Mouse (Mus musculus): Measurements from ENCODE around the gene Crlf3. TPM values are rescaled to one million over a fixed set of nuclear protein-coding genes. Genes with fewer than 3 reads are reported as not detected.

The Crlf3 gene
- polyA plus RNA-seq (2015; fragmentation: Nextera tagmentation; extraction: Ambion mirVana) = 44.2 and 44.4 TPM in 2 replicates

GRCm38 (mm10) chr11:80080826-80081728 lies at the start of gene Crlf3:
Gene Crlf3, minus strand, starts transcription at chr11:80080991.
- Histone ChIP-seq H3K36me3 (no peaks in the 10 kb centered on the region), H3K27ac (peak within 1 kb of the TSS; percentile 96), H3K4me3 (peak within 1 kb of the TSS; percentile 97), H3K9ac (peak within 1 kb of the TSS; percentile 95), H3K27me3 (no peaks in the 10 kb centered on the region), H3K4me1 (peaks cover 16% of the 10 kb centered on the region), H3K9me3 (no peaks in the 10 kb centered on the region), H3K4me2 (peak within 1 kb of the TSS; percentile 61)
- ATAC-seq (ENCODE audit: insufficient number of reproducible peaks, low FRiP score, low TSS enrichment, low read depth) = peak; percentile 93
- WGBS = 4% methylated on average over 55 of the region's 55 CpGs

DNA sequence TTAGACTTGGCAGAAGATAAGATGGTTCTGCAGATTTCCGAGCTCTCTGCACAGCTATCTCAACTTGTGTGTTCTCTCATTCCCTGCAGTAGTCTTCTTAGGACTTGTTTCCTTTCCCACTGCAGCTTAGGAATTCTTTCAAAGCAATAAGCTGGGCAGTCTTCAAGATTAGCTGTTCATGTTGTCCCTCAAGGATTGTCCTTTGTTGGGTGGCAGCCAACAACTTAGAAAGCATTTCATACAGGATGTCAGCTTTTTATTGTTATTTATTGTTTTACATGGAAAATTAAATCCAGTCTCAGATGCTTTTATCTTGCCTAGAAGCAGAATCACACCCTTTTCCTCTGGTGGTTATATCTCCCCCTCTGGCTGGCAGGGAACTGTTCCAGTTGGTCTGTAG lies 35.6 kb upstream of the Crlf3 start:
- ATAC-seq (ENCODE audit: insufficient number of reproducible peaks, low FRiP score, low TSS enrichment, low read depth) = no peak
- 66% methylated on average over 1 of the region's 1 CpGs for WGBS

DNA sequence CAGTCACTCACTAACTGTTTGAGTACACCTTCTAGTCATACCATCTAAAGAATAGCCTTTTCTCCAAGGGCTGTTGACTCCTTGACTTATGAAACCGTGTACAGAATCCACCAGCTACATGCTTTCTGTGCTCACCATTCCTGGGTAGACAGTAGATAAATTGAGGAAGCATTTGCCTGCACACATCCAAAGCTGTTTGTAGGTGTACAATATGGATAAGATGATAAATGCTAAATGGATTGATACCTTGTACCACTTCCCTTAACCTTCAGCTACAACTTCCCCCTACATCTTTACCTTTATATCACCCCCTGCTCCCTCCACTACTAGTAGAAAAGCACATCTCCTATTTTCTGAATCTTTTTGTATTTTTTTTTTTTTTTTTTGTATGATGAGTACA lies 23.6 kb upstream of the Crlf3 start:
- H3K36me3 ChIP-seq = peaks cover 32% of the 10 kb centered on the region
- WGBS = 89% methylated on average over 1 of the region's 1 CpGs
- ATAC-seq (ENCODE audit: insufficient number of reproducible peaks, low FRiP score, low TSS enrichment, low read depth) = no peak

More for the DNA sequence above, 35.6 kb upstream of the Crlf3 start:
- no peak overlapping the region for H3K9ac ChIP-seq
- peaks cover 55% of the 10 kb centered on the region for H3K36me3 ChIP-seq
- no peaks in the 10 kb centered on the region for H3K4me1 ChIP-seq
- H3K27me3 ChIP-seq = no peaks in the 10 kb centered on the region
- no peak overlapping the region for H3K27ac ChIP-seq
- H3K9me3 ChIP-seq = no peaks in the 10 kb centered on the region
- no peak overlapping the region for H3K4me2 ChIP-seq
- H3K4me3 ChIP-seq = no peak overlapping the region

DNA sequence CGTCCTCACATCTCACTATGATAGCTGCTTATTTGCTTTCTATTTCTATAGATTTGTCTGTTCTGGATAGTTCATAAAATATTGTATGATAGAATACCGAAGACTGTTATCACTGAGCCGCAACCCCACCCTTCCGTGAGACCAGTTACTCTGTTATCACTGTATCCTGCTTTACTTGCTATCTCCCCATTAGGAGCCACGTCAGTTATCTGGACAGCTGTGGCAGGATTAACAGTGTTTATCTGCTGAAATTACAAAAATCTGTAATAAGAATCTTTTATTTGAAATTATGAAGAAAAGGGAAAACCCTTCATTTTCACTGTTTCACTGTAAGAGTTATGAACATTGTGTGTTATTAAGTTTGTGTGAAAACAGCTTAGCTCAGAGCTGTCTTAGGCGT lies 20.5 kb upstream of the Crlf3 start:
- Histone ChIP-seq H3K9me3 (no peaks in the 10 kb centered on the region), H3K4me2 (no peak overlapping the region), H3K36me3 (peaks cover 30% of the 10 kb centered on the region), H3K27me3 (no peaks in the 10 kb centered on the region), H3K4me3 (no peak overlapping the region), H3K4me1 (no peaks in the 10 kb centered on the region), H3K9ac (no peak overlapping the region), H3K27ac (no peak overlapping the region)
- WGBS = 93% methylated on average over 6 of the region's 6 CpGs
- ATAC-seq (ENCODE audit: insufficient number of reproducible peaks, low FRiP score, low TSS enrichment, low read depth) = no peak

More for the DNA sequence above, 23.6 kb upstream of the Crlf3 start:
- Histone ChIP-seq H3K9ac (no peak overlapping the region), H3K9me3 (no peaks in the 10 kb centered on the region), H3K4me2 (no peak overlapping the region), H3K4me1 (no peaks in the 10 kb centered on the region), H3K27me3 (no peaks in the 10 kb centered on the region), H3K4me3 (no peak overlapping the region), H3K27ac (no peak overlapping the region)

DNA sequence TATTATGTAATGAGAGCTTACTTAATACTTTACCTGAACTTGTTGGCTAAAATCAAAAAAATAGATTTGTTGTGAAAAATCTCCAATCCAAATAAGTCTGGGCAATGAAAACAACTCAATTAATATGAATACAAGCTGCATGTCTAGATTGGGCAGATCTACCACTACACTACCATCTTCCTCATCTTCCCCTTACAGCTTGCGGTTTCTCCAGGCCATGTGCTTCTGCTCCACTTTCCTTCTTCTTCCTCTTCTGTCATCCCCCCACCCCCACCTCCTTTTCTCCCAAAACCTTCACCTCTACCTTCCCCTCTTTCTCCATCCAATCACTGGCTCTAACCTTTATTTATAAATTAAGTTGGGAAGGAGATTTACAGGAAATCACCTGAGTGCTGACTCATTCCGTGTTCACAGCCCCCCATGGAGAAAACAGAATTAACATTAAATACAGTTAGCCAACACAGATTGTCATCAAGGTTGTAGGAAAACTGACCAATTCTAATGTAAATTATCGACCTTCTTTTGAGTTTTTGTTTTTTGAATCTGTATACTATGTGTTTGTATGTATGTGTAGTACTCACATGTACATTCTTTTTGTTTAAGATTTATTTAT lies 17.8 kb upstream of the Crlf3 start:
- 91% methylated on average over 3 of the region's 3 CpGs for WGBS
- no peak overlapping the region for H3K4me3 ChIP-seq
- no peak overlapping the region for H3K9ac ChIP-seq
- no peak for ATAC-seq (ENCODE audit: insufficient number of reproducible peaks, low FRiP score, low TSS enrichment, low read depth)
- H3K4me2 ChIP-seq = no peak overlapping the region
- H3K36me3 ChIP-seq = peaks cover 24% of the 10 kb centered on the region
- no peaks in the 10 kb centered on the region for H3K9me3 ChIP-seq
- no peaks in the 10 kb centered on the region for H3K27me3 ChIP-seq
- H3K27ac ChIP-seq = no peak overlapping the region
- H3K4me1 ChIP-seq = no peaks in the 10 kb centered on the region

GRCm38 (mm10) chr11:80090555-80091164 lies 9.9 kb upstream of the Crlf3 start:
- no peaks in the 10 kb centered on the region for H3K27me3 ChIP-seq
- no peaks in the 10 kb centered on the region for H3K4me1 ChIP-seq
- H3K4me3 ChIP-seq = peak overlapping the region; percentile 93
- peak overlapping the region; percentile 77 for H3K4me2 ChIP-seq
- H3K9me3 ChIP-seq = no peaks in the 10 kb centered on the region
- 57% methylated on average over 3 of the region's 3 CpGs for WGBS
- ATAC-seq (ENCODE audit: insufficient number of reproducible peaks, low FRiP score, low TSS enrichment, low read depth) = no peak
- H3K36me3 ChIP-seq = no peaks in the 10 kb centered on the region
- H3K9ac ChIP-seq = no peak overlapping the region
- no peak overlapping the region for H3K27ac ChIP-seq

GRCm38 (mm10) chr11:80089817-80090214 lies 9.0 kb upstream of the Crlf3 start:
- Histone ChIP-seq H3K36me3 (no peaks in the 10 kb centered on the region), H3K9ac (peak overlapping the region; percentile 97), H3K4me3 (peak overlapping the region; percentile 93), H3K27me3 (no peaks in the 10 kb centered on the region), H3K4me2 (peak overlapping the region; percentile 77), H3K9me3 (no peaks in the 10 kb centered on the region), H3K4me1 (no peaks in the 10 kb centered on the region), H3K27ac (peak overlapping the region; percentile 67)
- no peak for ATAC-seq (ENCODE audit: insufficient number of reproducible peaks, low FRiP score, low TSS enrichment, low read depth)
- WGBS = under 1% methylated on average over 14 of the region's 14 CpGs

GRCm38 (mm10) chr11:80088917-80089816 lies 8.4 kb upstream of the Crlf3 start, which contains the start of gene Atad5:
Gene Atad5, plus strand, starts transcription at chr11:80089400.
- H3K4me1 ChIP-seq = no peaks in the 10 kb centered on the region
- WGBS = 6% methylated on average over 57 of the region's 57 CpGs
- H3K36me3 ChIP-seq = no peaks in the 10 kb centered on the region
- no peaks in the 10 kb centered on the region for H3K9me3 ChIP-seq
- H3K27me3 ChIP-seq = no peaks in the 10 kb centered on the region
- ATAC-seq (ENCODE audit: insufficient number of reproducible peaks, low FRiP score, low TSS enrichment, low read depth) = 0 out of 2 replicates have a peak, but pooled peaks have one; percentile 58
- H3K4me3 ChIP-seq = peak within 1 kb of the TSS; percentile 93
- peak within 1 kb of the TSS; percentile 67 for H3K27ac ChIP-seq
- H3K9ac ChIP-seq = peak within 1 kb of the TSS; percentile 97
- H3K4me2 ChIP-seq = peak within 1 kb of the TSS; percentile 77

- Histone ChIP-seq H3K36me3 (no peaks in the 10 kb centered on the region), H3K9me3 (no peaks in the 10 kb centered on the region), H3K4me2 (no peak overlapping the region), H3K27ac (no peak overlapping the region), H3K4me1 (no peaks in the 10 kb centered on the region), H3K9ac (no peak overlapping the region), H3K4me3 (no peak overlapping the region), H3K27me3 (no peaks in the 10 kb centered on the region)
- 17% methylated on average over 5 of the region's 5 CpGs for WGBS
- ATAC-seq (ENCODE audit: insufficient number of reproducible peaks, low FRiP score, low TSS enrichment, low read depth) = 0 out of 2 replicates have a peak, but pooled peaks have one; percentile 67
Measured at GRCm38 (mm10) chr11:80086844-80087243, 6.1 kb upstream of the Crlf3 start.

DNA sequence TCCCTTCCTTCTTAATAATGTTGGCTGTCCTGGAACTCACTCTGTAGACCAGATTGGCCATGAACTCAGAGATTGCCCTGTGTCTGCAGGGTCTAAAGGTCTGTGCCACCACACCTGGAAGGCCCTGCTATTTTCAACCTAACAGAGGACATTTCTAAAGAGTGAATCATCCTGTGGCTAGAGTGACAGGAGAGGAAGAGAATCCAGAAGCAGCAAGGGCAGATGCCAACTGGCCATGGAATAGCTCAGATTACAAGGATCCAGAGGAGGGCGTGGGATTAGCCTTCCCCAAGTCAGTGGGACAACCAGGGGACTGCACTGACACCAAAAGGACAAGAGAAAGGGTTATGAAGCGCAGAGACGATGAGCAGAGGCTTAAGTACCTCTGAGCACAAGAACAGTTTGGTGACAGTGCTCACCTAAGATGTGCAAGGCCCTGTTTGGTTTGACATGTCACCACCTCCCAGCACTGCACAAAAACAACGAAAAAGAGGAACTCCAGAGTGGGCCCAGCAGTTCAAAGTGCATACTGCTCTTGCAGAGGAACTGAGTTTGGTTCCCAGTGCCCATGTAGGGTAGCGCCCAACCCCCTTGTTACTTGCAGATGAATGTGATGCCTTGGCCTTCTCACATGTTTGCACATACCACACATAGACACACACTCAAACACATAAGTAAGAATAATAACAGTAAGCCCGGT lies 4.7 kb upstream of the Crlf3 start:
- no peak overlapping the region for H3K4me3 ChIP-seq
- WGBS = 72% methylated on average over 6 of the region's 6 CpGs
- no peaks in the 10 kb centered on the region for H3K36me3 ChIP-seq
- no peaks in the 10 kb centered on the region for H3K9me3 ChIP-seq
- H3K4me1 ChIP-seq = peaks cover 7% of the 10 kb centered on the region; the same call in 1 of the 2 replicates
- H3K4me2 ChIP-seq = no peak overlapping the region
- no peaks in the 10 kb centered on the region for H3K27me3 ChIP-seq
- H3K9ac ChIP-seq = no peak overlapping the region
- H3K27ac ChIP-seq = no peak overlapping the region
- no peak for ATAC-seq (ENCODE audit: insufficient number of reproducible peaks, low FRiP score, low TSS enrichment, low read depth)

Data from limb, embryonic 15.5 days (tissue).